Mouse (Mus musculus) left cerebral cortex, postnatal 25 days (tissue): ENCODE data around the gene Ap2a1. TPM values are rescaled to one million over a fixed set of nuclear protein-coding genes. Genes with fewer than 3 reads are reported as not detected.
A peak's percentile ranks its signal among the peaks of the same experiment; 100 is the strongest.

Experiments
- DNase-seq, 2 experiments: peaks; one replicate each; pipeline ENCODE4 v3.0.0; 2022; ENCODE audit warnings: low spot score in 2 of 2, mixed read lengths in 1 of 2
- intact Hi-C: fragments of 180-260 bp; cut with DNase I; formaldehyde crosslinking; loops from one replicate; pipeline ENCODE4 v1.15.1; 2025
- total RNA-seq, 2 experiments: library from RNA; stranded (reverse); gene quantifications; 2 replicates each; pipeline ENCODE4 v1.2.3; 2021

Ap2a1 gene
- total RNA-seq, 2 experiments from 2014 or later = 325 to 334 TPM

- intact Hi-C loops = no loop called here
- DNase-seq = no peak
Measured at GRCm38 (mm10) chr7:44855036-44855435, 74.3 kb downstream of the Ap2a1 start.

- intact Hi-C loops = no loop called here
- peak; percentile 70 to 75 for DNase-seq
Measured at GRCm38 (mm10) chr7:44854356-44855031, 74.8 kb downstream of the Ap2a1 start.

DNA sequence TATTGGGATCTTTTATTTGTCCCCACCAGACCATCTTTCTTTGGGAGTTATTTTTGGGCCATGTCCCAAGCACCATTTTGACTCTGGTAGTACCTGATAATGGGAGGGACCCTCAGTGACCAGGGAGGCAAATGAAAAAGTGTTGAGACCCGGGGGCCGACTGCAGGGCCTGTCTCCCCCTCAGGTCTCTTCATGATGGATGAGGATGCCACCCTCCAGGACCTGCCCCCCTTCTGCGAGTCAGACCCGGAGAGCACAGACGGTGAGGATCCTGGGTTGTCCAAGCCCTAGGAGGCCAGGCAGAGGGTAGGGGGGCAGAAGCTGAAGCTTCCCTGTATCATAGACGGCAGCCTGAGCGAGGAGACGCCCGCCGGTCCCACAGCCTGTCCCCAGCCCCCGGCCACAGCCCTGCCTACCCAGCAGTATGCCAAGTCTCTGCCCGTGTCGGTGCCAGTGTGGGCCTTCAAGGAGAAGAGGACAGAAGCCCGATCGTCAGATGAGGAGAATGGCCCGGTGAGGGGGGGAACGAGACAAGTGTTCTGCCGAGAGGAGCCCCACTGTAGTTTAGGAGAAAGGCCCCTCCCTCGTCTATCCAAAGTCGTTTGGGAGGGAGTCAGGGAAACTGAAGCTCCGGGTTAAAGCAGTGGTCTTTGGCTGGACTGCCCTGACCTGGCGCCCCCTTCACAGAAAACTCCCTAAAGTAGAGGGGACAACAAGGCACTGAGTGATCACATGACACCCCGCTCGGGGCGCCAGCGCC lies 75.5 kb downstream of the Ap2a1 start:
- intact Hi-C loops = no loop called here
- no peak for DNase-seq

GRCm38 (mm10) chr7:44853065-44853464 lies 76.2 kb downstream of the Ap2a1 start:
- intact Hi-C loops = no loop called here
- DNase-seq = no peak

DNA sequence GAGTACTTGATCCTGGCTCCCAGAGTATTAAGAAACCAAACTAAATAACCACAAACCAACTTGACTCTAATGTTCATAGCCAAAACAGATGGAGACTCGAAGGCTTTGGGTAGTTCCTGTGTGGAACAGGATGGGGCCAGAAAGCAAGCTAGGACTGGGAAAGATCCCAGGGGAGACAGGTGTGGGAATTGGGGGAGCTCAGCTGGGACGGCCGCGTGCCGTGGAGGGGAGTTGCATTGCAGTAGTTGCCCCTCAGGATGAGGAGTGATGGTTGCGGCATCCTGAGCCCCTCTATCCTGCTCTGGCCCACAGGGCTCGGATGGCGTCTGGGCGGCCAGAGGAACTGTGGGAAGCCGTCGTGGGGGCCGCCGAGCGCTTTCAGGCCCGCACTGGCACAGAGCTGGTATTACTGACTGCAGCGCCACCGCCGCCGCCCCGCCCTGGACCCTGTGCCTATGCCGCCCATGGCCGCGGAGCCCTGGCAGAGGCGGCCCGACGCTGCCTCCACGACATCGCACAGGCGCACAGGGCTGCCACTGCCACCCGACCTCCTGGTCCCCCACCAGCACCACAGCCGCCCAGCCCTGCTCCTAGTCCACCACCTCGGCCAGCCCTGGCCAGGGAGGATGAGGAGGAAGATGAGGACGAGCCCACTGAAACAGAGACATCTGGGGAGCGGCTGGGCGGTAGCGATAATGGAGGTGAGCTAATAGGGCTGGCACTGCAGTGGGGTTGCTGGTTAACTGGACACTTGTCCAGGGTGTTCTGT lies 76.9 kb downstream of the Ap2a1 start:
- DNase-seq = no peak
- intact Hi-C loops = no loop called here

DNA sequence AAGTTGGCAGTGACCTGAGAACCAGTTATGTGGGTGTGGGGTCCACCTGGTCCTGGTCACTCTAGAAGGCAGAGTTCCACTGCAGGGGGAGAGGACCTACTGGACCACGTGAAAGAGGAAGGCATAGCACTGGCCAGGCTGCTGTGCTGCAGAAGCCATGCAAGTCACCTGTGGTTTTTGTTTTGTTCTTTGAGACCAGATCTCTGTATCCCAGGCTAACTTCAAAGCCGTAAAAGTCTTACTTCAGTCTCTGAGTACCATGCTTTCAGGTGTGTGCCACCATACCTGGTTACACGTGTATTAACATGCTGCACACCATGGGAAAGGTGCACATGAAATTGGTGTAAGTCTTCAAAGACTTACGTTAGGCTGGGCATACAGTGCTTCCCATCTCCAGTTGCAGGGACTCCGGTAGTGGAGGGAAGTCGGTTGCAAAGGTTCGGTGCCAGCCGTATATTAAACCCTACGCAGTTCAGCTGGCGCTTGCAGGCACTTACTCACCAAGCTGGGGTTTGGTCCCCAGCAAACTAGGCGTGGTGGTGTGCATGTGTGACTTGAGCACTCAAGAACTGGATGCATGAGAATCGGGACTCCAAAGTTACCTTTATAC lies 77.6 kb downstream of the Ap2a1 start:
- intact Hi-C loops = no loop called here

DNA sequence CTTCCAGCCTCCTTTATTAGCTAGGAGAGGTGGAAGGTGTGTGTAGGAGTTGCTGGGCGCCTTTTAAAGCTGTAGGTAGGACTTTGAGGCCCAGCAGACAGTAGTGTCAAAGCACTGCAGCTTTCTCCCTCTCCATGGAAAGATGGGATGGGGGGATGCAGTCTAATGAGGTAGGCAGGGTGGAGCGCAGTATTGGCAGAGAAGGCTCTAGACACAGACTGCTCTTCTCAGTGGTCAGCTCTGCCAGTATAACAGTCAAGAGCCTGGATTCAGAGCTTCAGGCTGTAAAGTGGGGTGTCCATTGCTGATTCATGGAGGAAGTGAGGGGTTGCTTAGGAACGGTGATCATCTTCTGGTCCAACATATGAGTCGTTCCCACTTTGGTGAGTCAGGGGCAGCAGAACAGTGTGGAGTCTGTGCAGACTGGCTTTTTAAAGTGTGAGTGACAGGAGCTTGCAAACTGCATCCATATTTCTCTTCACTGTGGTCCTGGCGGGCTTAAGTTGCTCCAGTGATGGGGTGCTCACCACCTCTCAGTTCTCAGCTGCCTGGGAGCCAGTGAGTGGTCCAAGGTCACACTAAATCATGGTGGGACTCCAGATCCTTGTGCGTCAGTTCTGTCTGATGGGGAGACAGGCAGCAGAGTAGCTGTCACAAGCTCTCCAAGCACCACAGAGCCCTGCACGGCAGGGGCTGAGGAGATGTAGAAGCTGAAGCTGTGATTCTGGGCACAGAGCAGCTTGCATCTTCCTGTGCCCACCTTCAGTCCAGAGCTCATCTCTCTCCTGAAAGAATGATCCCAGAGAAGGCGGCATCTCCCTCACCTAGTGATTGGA lies 78.3 kb downstream of the Ap2a1 start:
- DNase-seq = no peak
- intact Hi-C loops = no loop called here

More for the DNA sequence above, 77.6 kb downstream of the Ap2a1 start:
- no peak for DNase-seq

Other genes starting within 250 kb of the Ap2a1 start
- gene Izumo2, start 220.8 kb downstream of the Ap2a1 start, total RNA-seq = not detected
- 10 to 100 TPM; 26.0 to 29.4 TPM for gene Vrk3, start 181.1 kb downstream of the Ap2a1 start, total RNA-seq
- gene Zfp473, start 178.4 kb downstream of the Ap2a1 start, total RNA-seq = under 1 TPM; 0.41 to 0.78 TPM
- 10 to 100 TPM; 27.3 to 30.4 TPM for gene Nup62, start 113.4 kb downstream of the Ap2a1 start, total RNA-seq
- 1 to 10 TPM; 1.9 to 2.4 TPM for gene Il4i1, start 113.1 kb downstream of the Ap2a1 start, total RNA-seq
- 10 to 100 TPM; 23.3 to 25.5 TPM for gene Atf5, start 112.8 kb downstream of the Ap2a1 start, total RNA-seq
- 10 to 100 TPM; 78.5 to 79.1 TPM for gene Akt1s1, start 80.5 kb downstream of the Ap2a1 start, total RNA-seq
- gene Tbc1d17, start 80.4 kb downstream of the Ap2a1 start, total RNA-seq = 10 to 100 TPM; 61.6 to 72.9 TPM
- 10 to 100 TPM; 26.4 to 27.3 TPM for gene Pnkp, start 72.4 kb downstream of the Ap2a1 start, total RNA-seq
- gene Ptov1, start 59.7 kb downstream of the Ap2a1 start, total RNA-seq = 100 to 1,000 TPM; 286 to 287 TPM
- gene Med25, start 36.8 kb downstream of the Ap2a1 start, total RNA-seq = 10 to 100 TPM; 88.8 to 89.5 TPM
- 10 to 100 TPM; 20.7 to 25.5 TPM for gene Fuz, start 33.4 kb downstream of the Ap2a1 start, total RNA-seq
- gene Tsks, start 13.7 kb upstream of the Ap2a1 start, total RNA-seq = 1 to 10 TPM; 1.6 to 3.6 TPM
- gene Cpt1c, start 45.4 kb upstream of the Ap2a1 start, total RNA-seq = 10 to 100 TPM; 89.3 to 95.9 TPM
- gene Prmt1, start 57.1 kb upstream of the Ap2a1 start, total RNA-seq = 100 to 1,000 TPM; 140 to 163 TPM
- 10 to 100 TPM; 31.4 to 42.7 TPM for gene Irf3, start 68.2 kb upstream of the Ap2a1 start, total RNA-seq
- 1 to 10 TPM; 2.7 TPM for gene Bcl2l12, start 69.2 kb upstream of the Ap2a1 start, total RNA-seq
- 100 to 1,000 TPM; 161 to 163 TPM for gene Scaf1, start 86.9 kb upstream of the Ap2a1 start, total RNA-seq
- gene Rras, start 88.5 kb upstream of the Ap2a1 start, total RNA-seq = 10 to 100 TPM; 12.0 to 13.8 TPM
- gene Prr12, start 123.4 kb upstream of the Ap2a1 start, total RNA-seq = 10 to 100 TPM; 59.1 to 65.5 TPM
- gene Nosip, start 132.9 kb upstream of the Ap2a1 start, total RNA-seq = 10 to 100 TPM; 48.5 to 53.0 TPM
- 1 to 10 TPM; 7.3 to 7.6 TPM for gene Prrg2, start 133.2 kb upstream of the Ap2a1 start, total RNA-seq
- 1 to 10 TPM; 5.3 to 6.0 TPM for gene Rcn3, start 162.7 kb upstream of the Ap2a1 start, total RNA-seq
- 10 to 100 TPM; 22.7 to 24.1 TPM for gene Fcgrt, start 174.4 kb upstream of the Ap2a1 start, total RNA-seq
- gene Rps11, start 194.9 kb upstream of the Ap2a1 start, total RNA-seq = 100 to 1,000 TPM; 410 to 413 TPM
- gene Rpl13a, start 199.3 kb upstream of the Ap2a1 start, total RNA-seq = 100 to 1,000 TPM; 630 to 639 TPM
- gene Gm45713, start 206.7 kb upstream of the Ap2a1 start, total RNA-seq = not detected
- gene Flt3l, start 206.9 kb upstream of the Ap2a1 start, total RNA-seq = 1 to 10 TPM; 3.3 to 5.4 TPM
- gene Pih1d1, start 224.8 kb upstream of the Ap2a1 start, total RNA-seq = 10 to 100 TPM; 45.8 to 49.3 TPM
- 10 to 100 TPM; 13.6 to 14.1 TPM for gene Aldh16a1, start 225.1 kb upstream of the Ap2a1 start, total RNA-seq
- 1,000 to 10,000 TPM; 1,365 to 1,520 TPM for gene Slc17a7, start 234.5 kb upstream of the Ap2a1 start, total RNA-seq